In the genomic region with DNA sequence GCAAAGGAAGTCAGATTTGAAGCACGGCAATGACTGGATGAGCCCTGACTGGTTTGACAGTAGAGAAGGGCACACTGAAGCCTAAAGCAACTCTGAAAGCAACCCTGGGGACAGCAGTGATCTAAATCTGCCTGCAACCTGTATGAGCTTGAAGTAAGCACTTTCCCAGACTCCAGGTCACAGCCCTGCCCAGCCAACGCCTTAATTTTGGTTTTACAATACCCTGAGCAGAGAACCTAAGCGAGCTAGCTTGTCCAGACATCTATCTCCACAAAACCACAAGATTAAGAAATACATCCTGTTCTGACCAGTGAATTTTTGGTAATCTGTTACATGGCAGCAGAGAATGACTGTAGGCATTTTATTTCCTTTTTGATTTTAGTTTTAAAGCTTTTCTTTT, we compare ENCODE assay signal across 29 mouse cellular contexts.
A peak's percentile ranks its signal among the peaks of the same experiment; 100 is the strongest.
DNase-seq lines count a peak whose midpoint lies in the region; ATAC-seq and TF ChIP-seq lines count a peak whose summit lies in the region.
"Had no signal": no experiment of that assay in that cellular context is flagged by ENCODE, and none has a peak within 500 bp of the region (broad histone marks: within the 10 kb centered on the region; RNA-seq: fewer than 3 reads in every experiment).

No protein-coding gene starts in this region.

- H3K4me1 ChIP-seq in embryonic facial prominence, embryonic 10.5 days = peaks cover 17% of the 10 kb centered on the region
- H3K4me1 ChIP-seq in kidney, adult 2 months (ENCODE audit: control insufficient read depth, insufficient read depth, low read length) = peaks cover 3% of the 10 kb centered on the region; the same call in 1 of the 2 replicates
- H3K4me1 ChIP-seq: kidney, embryonic 15.5 days; limb, embryonic 10.5 days; neural tube, embryonic 15.5 days had no signal

- ATAC-seq in common myeloid progenitor, adult 5-6 weeks (replicated peaks; ENCODE audit: low read depth, poor library complexity, severe bottlenecking) = peak; percentile 82
- peak; percentile 67 to 68; a peak in 3 of 4 replicates for ATAC-seq in hematopoietic stem cell, adult 5-6 weeks (replicated peaks in 1 of 2; ENCODE audit: insufficient read depth in 1 of 2, low FRiP score in 2 of 2, low TSS enrichment in 1 of 2, low read depth in 1 of 2, poor library complexity in 2 of 2, severe bottlenecking in 2 of 2)
- ATAC-seq: activated CD4-positive, CD25-positive, alpha-beta regulatory T cell, adult 4 months; forebrain, postnatal 0 days; inflammation-experienced regulatory T-cells, adult 6 months had no signal

- no peak for TF ChIP-seq POLR2A in kidney, adult 2 months (IDR thresholded peaks at IDR 0.05; ENCODE audit: low read depth, low read length)

- WGBS in embryonic facial prominence, embryonic 10.5 days = 78% methylated on average over 3 of the region's 3 CpGs
- WGBS in kidney, adult 2 months = 71% methylated on average over 3 of the region's 3 CpGs

- H3K4me3 ChIP-seq in embryonic facial prominence, embryonic 10.5 days = no peak overlapping the region
- no peak overlapping the region for H3K4me3 ChIP-seq in kidney, adult 2 months (ENCODE audit: insufficient read depth, low read depth, low read length)
- H3K4me3 ChIP-seq: forebrain, embryonic 10.5 days; hindbrain, embryonic 13.5 days; kidney, embryonic 15.5 days; left cerebral cortex, adult 2 months; limb, embryonic 10.5 days; liver, embryonic 15.5 days; lung, embryonic 15.5 days; neural tube, embryonic 15.5 days had no signal

- H3K36me3 ChIP-seq in embryonic facial prominence, embryonic 10.5 days (replicated peaks) = no peaks in the 10 kb centered on the region
- no peaks in the 10 kb centered on the region for H3K36me3 ChIP-seq in kidney, adult 2 months (ENCODE audit: control insufficient read depth, insufficient read depth, low read length)
- H3K36me3 ChIP-seq: hindbrain, embryonic 13.5 days; limb, embryonic 10.5 days; liver, embryonic 15.5 days; lung, embryonic 15.5 days; neural tube, embryonic 15.5 days had no signal

- DNase-seq in 3134 (ENCODE audit: extremely low read depth, insufficient read length, low spot score) (peak; percentile 38), 3T3-L1 (ENCODE audit: low read depth, low spot score) (peak; percentile 70)
- DNase-seq in kidney, postnatal 14 days = no peak
- no peak for DNase-seq in embryonic facial prominence, embryonic 10.5 days (ENCODE audit: low spot score)
- no peak for DNase-seq in kidney, adult 2 months
- no peak for DNase-seq in heart, adult 9 months (ENCODE audit: low spot score in 2 of 2)
- DNase-seq: adrenal gland, adult 8-10 months; cerebellum, adult 18-20 months; cerebellum, postnatal 14 days; embryo, embryonic 11 days; forebrain, postnatal 0 days; liver; right cerebral cortex, adult 18-20 months; right cerebral cortex, postnatal 4 days; thymus, adult 2 months; thymus, postnatal 4 days had no signal

- no peaks in the 10 kb centered on the region for H3K9me3 ChIP-seq in embryonic facial prominence, embryonic 10.5 days
- H3K9me3 ChIP-seq: forebrain, embryonic 10.5 days; hindbrain, embryonic 13.5 days; kidney, embryonic 15.5 days; limb, embryonic 10.5 days; liver, embryonic 15.5 days; lung, embryonic 15.5 days; neural tube, embryonic 15.5 days had no signal

- H3K27ac ChIP-seq in embryonic facial prominence, embryonic 10.5 days (replicated peaks) = no peak overlapping the region
- no peak overlapping the region for H3K27ac ChIP-seq in kidney, adult 2 months (ENCODE audit: insufficient read depth, low read depth, low read length)
- H3K27ac ChIP-seq: forebrain, embryonic 10.5 days; hindbrain, embryonic 13.5 days; kidney, embryonic 15.5 days; left cerebral cortex, adult 2 months; limb, embryonic 10.5 days; liver, embryonic 15.5 days; lung, embryonic 15.5 days; macrophage; neural tube, embryonic 15.5 days had no signal

- H3K27me3 ChIP-seq in embryonic facial prominence, embryonic 10.5 days (replicated peaks; ENCODE audit: low read depth, poor library complexity, severe bottlenecking) = no peaks in the 10 kb centered on the region
- no peaks in the 10 kb centered on the region for H3K27me3 ChIP-seq in kidney, adult 2 months (replicated peaks; ENCODE audit: control insufficient read depth, insufficient read depth, low read length)
- H3K27me3 ChIP-seq: hindbrain, embryonic 13.5 days; kidney, embryonic 15.5 days; liver, embryonic 15.5 days; lung, embryonic 15.5 days; neural tube, embryonic 15.5 days had no signal

- no peak for TF ChIP-seq CTCF in kidney, adult 2 months (conservative IDR thresholded peaks at IDR 0.05; ENCODE audit: insufficient read depth, insufficient read length, low read depth, low read length)

Comparison
In these comparisons a context has a peak if more than half of its experiments do, and no peak if none do; other contexts are left out.
1. DNase-seq: peak in 3134 (single experiment) and 3T3-L1 (single experiment); none in kidney, postnatal 14 days (single experiment), embryonic facial prominence, embryonic 10.5 days (single experiment), kidney, adult 2 months (single experiment) and heart, adult 9 months (0 of 2).